Mouse (Mus musculus): ENCODE measurements around the gene Alg12.

DNA sequence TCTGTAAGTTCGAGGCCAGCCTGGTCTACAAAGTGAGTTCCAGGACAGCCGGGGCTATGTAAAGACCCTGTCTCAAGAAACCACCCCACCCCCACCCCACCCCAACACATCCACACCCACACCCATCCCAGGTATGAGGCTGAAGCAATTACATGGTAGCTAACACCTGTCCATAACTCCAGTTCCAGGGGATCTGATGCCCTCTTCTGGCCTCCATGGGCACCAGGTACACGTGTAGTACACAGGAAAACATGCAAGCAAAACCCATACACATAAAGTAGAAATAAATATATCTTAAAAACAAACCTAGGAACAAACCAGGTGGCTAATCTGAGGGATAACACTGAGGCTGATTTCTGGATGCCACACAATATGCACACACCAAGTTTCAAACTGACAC lies 5.9 kb downstream of the Alg12 start:
- TF ChIP-seq CTCF (conservative IDR thresholded peaks at IDR 0.05; ENCODE audit: insufficient read depth, insufficient read length, low read depth, low read length) (peak; percentile 45; the same call in 1 of the 2 replicates), POLR2A (IDR thresholded peaks at IDR 0.05; ENCODE audit: low read depth, low read length) (no peak)

All from kidney, adult 2 months (tissue).